Mouse (Mus musculus) naive thymus-derived CD4-positive, alpha-beta T cell, adult 5 months (primary cell): ENCODE results near the gene 1700040F15Rik. TPM values are rescaled to one million over a fixed set of nuclear protein-coding genes. Genes with fewer than 3 reads are reported as not detected.

Source experiments
- polyA plus RNA-seq: library from polyadenylated mRNA; unstranded; fragments of 100-300 nt; shearing (Covaris generic); gene quantifications from one replicate; pipeline ENCODE4 v1.2.1, GENCODE M21; 2017

Gene 1700040F15Rik
- not detected for polyA plus RNA-seq

DNA sequence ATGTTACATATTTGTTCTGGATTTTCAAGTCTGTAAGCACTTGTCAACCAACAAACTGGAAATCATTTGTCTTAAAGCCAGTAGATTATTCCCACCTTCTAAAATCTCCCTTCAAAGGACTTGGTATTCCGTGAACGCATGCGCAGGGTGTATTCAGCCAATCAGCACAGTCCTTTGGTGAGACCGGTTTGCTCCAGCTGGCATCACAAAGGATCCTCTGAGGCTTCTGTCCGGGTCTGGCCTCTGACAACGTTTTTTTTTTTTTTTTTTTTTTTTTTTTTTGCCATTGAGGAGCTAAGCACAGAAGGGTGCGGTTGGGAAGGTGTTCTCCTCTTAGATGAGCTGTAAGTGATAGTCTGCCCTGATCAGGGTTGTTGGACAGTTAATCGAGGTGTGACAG is at the start of gene 1700040F15Rik:
Gene 1700040F15Rik, plus strand, starts transcription at position 301 of the 400 bp plus-strand sequence.

